Mouse (Mus musculus) G1E (cell line): ENCODE results near the gene Med24. TPM values are rescaled to one million over a fixed set of nuclear protein-coding genes. Genes with fewer than 3 reads are reported as not detected.
"Not testable (repeated sequence)": the region's sequence is repeated elsewhere in the genome, so short reads cannot be mapped to it uniquely, and the experiment has no call there.

Source experiments
- ATAC-seq: 2 replicates; pipeline ENCODE4 v1.8.0; 2016; ENCODE audit warnings: mild to moderate bottlenecking; ENCODE audit not compliant: insufficient number of reproducible peaks, poor library complexity, low FRiP score, severe bottlenecking; ENCODE audit errors: extremely low read depth
- DNase-seq: peaks from one replicate; pipeline ENCODE4 v3.0.0; 2012; ENCODE audit warnings: low spot score
- H3K27me3 ChIP-seq: 2 replicates; pipeline ENCODE4 v1.6.1; 2012; ENCODE audit warnings: mild to moderate bottlenecking, low read length, inconsistent platforms; ENCODE audit not compliant: insufficient read depth
- H3K36me3 ChIP-seq: replicated peaks from 2 replicates; pipeline ENCODE3; 2012; ENCODE audit warnings: mild to moderate bottlenecking, inconsistent platforms
- H3K4me1 ChIP-seq: 2 replicates; pipeline ENCODE4 v1.6.1; 2012; ENCODE audit warnings: low read depth, low read length, inconsistent platforms, mixed read lengths; ENCODE audit not compliant: insufficient read depth
- H3K4me3 ChIP-seq: 2 replicates; pipeline ENCODE4 v1.5.1; 2012; ENCODE audit warnings: low read depth, mild to moderate bottlenecking, inconsistent platforms, low read length, moderate library complexity, mixed read lengths
- H3K9me3 ChIP-seq: replicated peaks from 2 replicates; pipeline ENCODE4 v1.6.1; 2012; ENCODE audit warnings: inconsistent platforms
- CTCF ChIP-seq: IDR thresholded peaks from 2 replicates; pipeline ENCODE4 v1.5.1; 2012; ENCODE audit warnings: low read depth, low read length, inconsistent platforms, mixed read lengths
- GATA1 ChIP-seq: IDR thresholded peaks from 2 replicates; pipeline ENCODE4 v1.6.1; 2012; ENCODE audit warnings: borderline replicate concordance, low read length, inconsistent platforms, mixed read lengths
- GATA2 ChIP-seq: IDR thresholded peaks from 2 replicates; pipeline ENCODE4 v1.6.1; 2012; ENCODE audit warnings: low read depth, low read length, inconsistent platforms, borderline replicate concordance
- POLR2AphosphoS5 ChIP-seq: IDR thresholded peaks from 2 replicates; pipeline ENCODE4 v1.6.1; 2012; ENCODE audit warnings: low read depth, low read length, inconsistent platforms; ENCODE audit not compliant: insufficient replicate concordance
- TAL1 ChIP-seq: conservative IDR thresholded peaks from 2 replicates; pipeline ENCODE4 v1.6.1; 2012; ENCODE audit warnings: low read depth, low read length, inconsistent platforms, mixed read lengths
- polyA plus RNA-seq: library from polyadenylated mRNA; stranded (reverse); fragments of >175 nt; gene quantifications from 2 replicates; pipeline ENCODE4 v1.2.3, GENCODE M21; 2012
- total RNA-seq, 2 experiments: library from RNA; stranded (forward) in 1 of 2; stranded (reverse) in 1 of 2; fragments of 200-1000 nt in 1 of 2; fragments of >200 nt in 1 of 2; fragmentation: Nextera tagmentation in 1 of 2; gene quantifications; 2 replicates each; pipeline ENCODE4 v1.2.3; 2014 to 2017

Med24 gene
- total and polyA plus RNA-seq, 3 experiments: 37.8 to 95.6 (median 83.8) TPM

DNA sequence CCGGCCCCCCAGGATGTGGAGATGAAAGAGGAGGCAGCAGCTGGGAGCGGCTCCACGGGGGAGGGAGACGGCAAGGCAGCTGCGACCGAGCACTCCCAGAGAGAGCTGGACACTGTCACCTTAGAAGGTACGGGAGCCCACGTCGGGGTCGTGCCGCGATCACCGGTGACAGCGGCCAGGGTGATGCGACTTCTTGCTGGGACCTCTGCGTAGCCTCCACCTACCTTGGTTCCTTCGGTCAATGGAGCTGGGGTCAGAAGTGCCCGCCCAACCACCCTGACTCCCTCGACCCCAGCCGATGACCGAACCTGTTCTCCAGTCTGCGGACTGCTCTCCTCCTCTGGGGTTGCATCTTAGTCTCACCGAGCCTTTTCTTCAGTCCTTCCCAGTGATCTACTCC lies 46.4 kb downstream of the Med24 start:
- ATAC-seq (no peak), DNase-seq (peak; percentile 36)
- H3K4me1 ChIP-seq: peaks cover 54% of the 10 kb centered on the region
- no peak for TF ChIP-seq CTCF
- TF ChIP-seq POLR2AphosphoS5: no peak
- TF ChIP-seq TAL1: no peak
- no peak for TF ChIP-seq GATA1
- no peak for TF ChIP-seq GATA2
- no peaks in the 10 kb centered on the region for H3K9me3 ChIP-seq
- peak overlapping the region; percentile 96 for H3K4me3 ChIP-seq
- H3K27me3 ChIP-seq: peaks cover 4% of the 10 kb centered on the region
- H3K36me3 ChIP-seq: peaks cover 37% of the 10 kb centered on the region

DNA sequence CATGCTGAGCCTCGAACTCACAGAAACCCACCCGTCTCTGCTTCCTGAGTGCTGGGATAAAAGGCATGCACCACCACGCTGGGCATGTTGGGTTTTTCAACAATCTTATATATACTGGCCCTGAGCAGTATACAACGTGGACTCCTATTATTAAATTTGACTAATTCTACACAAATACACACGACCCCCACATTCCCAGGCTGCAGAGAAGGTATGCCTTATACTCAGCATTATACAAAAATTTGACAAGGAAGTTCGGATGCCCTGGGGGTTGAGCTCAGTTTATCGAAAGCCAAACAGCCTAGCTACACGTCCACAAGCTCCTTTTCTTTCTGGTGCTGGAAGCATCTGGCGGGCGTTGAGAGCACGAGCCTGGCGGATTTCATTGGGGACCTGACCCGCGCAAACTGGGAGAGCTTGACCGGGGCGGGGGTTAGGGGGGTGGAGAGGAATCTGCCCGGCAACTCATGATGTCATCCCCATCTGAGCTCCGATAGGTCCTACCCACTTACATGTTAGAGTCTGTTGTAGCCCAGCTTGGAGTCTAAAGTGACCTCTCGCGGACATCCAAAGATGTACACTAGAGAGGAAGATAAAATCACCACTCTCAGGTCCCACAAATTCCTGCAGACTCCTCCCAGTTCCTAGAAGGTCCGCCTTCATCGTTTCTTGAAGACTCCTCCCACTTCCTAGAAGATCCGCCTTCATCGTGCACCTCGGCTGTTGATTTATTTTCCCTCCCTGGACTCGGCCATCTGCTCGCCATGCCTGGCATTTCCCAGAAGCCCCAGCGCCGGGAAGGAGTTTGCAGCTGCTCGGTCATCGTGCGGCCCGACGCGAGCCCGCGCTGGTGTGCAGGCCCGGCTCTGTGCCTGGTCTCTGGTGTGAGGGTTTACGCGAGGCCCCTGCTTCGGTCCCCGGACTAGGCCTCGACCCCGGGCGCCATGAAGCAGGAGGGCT lies 47.2 kb downstream of the Med24 start, which contains the start of gene Psmd3:
Gene Psmd3 (plus strand): TSS at position 769 of the 960 bp plus-strand sequence.
- peaks cover 30% of the 10 kb centered on the region for H3K36me3 ChIP-seq
- H3K4me1 ChIP-seq: peaks cover 59% of the 10 kb centered on the region
- H3K9me3 ChIP-seq: no peaks in the 10 kb centered on the region
- no peak for TF ChIP-seq GATA1
- H3K4me3 ChIP-seq: peak within 1 kb of the TSS; percentile 96
- peaks cover 7% of the 10 kb centered on the region for H3K27me3 ChIP-seq
- DNase-seq: peak; percentile 95
- peak; percentile 92 for ATAC-seq

DNA sequence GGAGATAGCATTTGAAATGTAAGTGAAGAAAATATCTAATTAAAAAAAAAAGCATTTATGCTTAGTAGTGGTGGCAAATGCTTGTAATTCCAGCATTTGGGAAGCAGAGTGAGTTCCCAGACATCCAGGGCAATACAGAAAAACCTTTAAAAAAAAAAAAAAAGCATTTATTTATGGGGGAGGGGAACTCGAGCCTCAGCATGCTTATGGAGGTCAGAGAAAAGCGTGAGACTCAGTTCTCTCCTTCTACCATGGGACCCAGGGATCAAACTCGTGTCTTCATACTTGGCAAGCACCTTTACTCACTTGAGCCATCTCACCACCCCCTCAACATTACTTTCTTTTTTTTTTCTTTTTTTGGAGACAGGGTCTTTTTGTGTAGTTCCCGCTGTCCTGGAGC lies 48.0 kb downstream of the Med24 start:
- ATAC-seq (no peak), DNase-seq (no peak)
- peaks cover 16% of the 10 kb centered on the region for H3K27me3 ChIP-seq
- TF ChIP-seq TAL1: no peak
- no peak for TF ChIP-seq CTCF
- no peak for TF ChIP-seq GATA2
- TF ChIP-seq GATA1: no peak
- no peak for TF ChIP-seq POLR2AphosphoS5
- no peaks in the 10 kb centered on the region for H3K9me3 ChIP-seq
- H3K36me3 ChIP-seq: peaks cover 21% of the 10 kb centered on the region
- H3K4me3 ChIP-seq: no peak overlapping the region; the same call in 1 of the 2 replicates
- peaks cover 58% of the 10 kb centered on the region for H3K4me1 ChIP-seq

DNA sequence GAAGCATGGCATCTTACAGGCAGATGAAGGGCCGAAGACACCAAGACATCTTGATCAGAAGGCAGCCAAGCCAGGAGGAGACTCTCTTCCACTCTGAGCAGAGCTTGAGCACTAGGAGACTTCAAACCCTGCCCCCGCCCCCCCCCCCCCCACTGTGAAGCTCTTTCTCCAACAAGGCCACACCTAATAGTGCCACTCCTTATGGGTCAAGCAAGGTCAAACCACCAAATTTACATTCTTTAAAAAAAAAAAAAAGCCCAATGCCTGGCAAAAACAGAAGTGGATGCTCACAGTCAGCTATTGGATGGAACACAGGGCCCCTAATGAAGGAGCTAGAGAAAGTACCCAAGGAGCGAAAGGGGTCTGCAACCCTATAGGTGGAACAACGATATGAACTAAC lies 48.6 kb downstream of the Med24 start:
- Histone ChIP-seq H3K27me3 (peaks cover 20% of the 10 kb centered on the region), H3K4me1 (peaks cover 59% of the 10 kb centered on the region), H3K36me3 (peaks cover 15% of the 10 kb centered on the region)
- not testable (repeated sequence) for ATAC-seq, H3K4me3 ChIP-seq, DNase-seq, H3K9me3 ChIP-seq

DNA sequence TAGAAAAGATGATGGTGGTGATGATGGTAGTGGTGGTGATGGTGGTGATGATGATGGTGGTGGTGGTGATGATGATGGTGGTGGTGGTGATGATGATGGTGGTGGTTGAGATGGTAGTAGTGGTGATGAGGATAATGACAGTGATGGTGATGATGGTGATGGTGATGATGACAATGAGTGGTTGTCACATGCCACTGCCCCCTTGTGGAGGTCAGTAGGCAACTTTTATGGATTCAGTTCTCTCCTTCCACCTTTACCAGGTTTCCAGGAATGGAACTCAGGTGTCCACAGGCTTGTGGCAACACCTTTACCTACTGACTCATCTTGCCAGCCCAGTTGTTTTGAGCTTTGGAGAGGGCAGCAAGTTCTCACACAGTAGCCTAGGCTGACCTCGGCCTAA lies 49.2 kb downstream of the Med24 start:
- Histone ChIP-seq H3K4me3 (no peak overlapping the region), H3K9me3 (no peaks in the 10 kb centered on the region), H3K27me3 (peaks cover 22% of the 10 kb centered on the region), H3K4me1 (peaks cover 55% of the 10 kb centered on the region), H3K36me3 (peaks cover 10% of the 10 kb centered on the region)
- ATAC-seq (no peak), DNase-seq (no peak)
- TF ChIP-seq TAL1 (no peak), GATA2 (no peak), CTCF (peak; percentile 8; the same call in 1 of the 2 replicates), POLR2AphosphoS5 (no peak), GATA1 (no peak)

DNA sequence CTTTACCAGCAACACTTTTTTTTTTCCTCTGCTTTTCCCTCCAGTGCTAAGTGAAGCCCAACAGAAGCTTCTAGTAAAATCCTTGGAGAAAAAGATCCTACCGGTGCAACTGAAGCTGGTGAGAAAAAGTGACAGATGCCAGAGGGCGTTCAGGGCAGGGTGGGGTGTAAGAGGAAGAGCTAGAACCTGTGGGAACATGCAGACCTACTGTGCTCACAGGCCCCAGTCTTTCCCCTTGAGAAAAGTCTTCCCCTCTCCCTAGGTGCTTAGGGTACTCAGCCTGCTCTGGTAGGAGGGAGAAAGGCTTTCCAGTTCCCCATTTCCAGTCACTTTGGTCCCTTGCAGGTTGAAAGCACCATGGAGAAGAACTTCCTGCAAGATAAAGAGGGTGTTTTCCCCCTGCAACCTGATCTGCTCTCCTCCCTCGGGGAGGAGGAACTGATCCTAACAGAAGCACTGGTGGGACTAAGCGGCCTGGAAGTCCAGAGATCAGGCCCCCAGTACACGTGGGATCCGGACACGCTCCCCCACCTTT lies 53.3 kb downstream of the Med24 start:
- Histone ChIP-seq H3K4me3 (no peak overlapping the region), H3K27me3 (peaks cover 32% of the 10 kb centered on the region), H3K36me3 (no peaks in the 10 kb centered on the region), H3K4me1 (peaks cover 56% of the 10 kb centered on the region), H3K9me3 (no peaks in the 10 kb centered on the region)
- no peak for ATAC-seq
- DNase-seq: no peak
- TF ChIP-seq CTCF: no peak

DNA sequence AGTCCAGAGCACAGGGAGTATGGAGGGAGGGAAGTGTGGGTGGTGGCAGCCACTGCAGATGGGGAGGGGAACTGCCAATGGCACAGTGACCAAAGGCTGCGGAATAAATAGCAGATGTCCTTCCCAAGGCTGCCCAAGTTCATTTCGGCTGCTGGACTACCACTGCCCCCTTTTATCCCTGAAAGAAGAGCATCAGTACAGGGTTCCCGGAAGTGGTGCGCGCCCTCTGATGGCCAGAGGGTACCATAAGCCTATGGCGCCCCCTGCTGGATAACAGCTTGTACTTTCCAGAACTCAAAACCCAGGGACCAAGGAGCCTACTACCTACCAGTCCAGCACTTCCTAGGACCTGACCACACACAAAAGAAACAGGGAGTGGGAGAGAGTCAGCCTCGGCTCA lies 56.1 kb downstream of the Med24 start:
- not testable (repeated sequence) for ATAC-seq, H3K36me3 ChIP-seq, DNase-seq, H3K9me3 ChIP-seq
- Histone ChIP-seq H3K27me3 (peaks cover 47% of the 10 kb centered on the region), H3K4me3 (peak overlapping the region; percentile 28; the same call in 1 of the 2 replicates), H3K4me1 (peaks cover 36% of the 10 kb centered on the region)
